Mouse (Mus musculus) olfactory bulb, adult 2 months (tissue): ENCODE measurements around the gene B4galt1.

Source experiments
- CTCF ChIP-seq: fragments of 200-500 bp; IDR thresholded peaks from 2 replicates; pipeline ENCODE4 v1.5.1; 2012; ENCODE audit warnings: low read depth, mild to moderate bottlenecking, low read length, moderate library complexity; ENCODE audit not compliant: insufficient read depth
- POLR2A ChIP-seq: fragments of 200-500 bp; IDR thresholded peaks from 2 replicates; pipeline ENCODE4 v1.6.1; 2012; ENCODE audit warnings: mild to moderate bottlenecking, low read depth, low read length, moderate library complexity; ENCODE audit not compliant: insufficient read depth

DNA sequence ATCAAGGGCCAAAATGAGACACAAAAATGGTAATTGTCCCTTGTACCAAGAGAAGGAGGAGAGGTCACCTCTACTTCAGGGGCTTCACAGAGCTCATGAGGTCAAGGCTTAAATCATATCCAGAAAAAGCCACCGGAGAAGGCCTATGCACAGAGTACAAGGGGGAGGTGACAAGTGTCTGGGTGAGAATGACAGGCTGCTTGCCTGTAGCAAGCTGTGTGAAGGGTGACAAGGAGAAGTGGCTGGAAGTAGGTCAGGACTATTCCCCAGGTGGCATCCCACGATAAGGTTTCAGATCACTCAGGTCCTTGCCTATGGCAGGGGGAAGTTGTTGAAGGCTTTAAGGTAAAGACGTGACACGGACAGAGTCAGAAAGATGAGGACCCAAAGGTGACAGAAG lies 33.8 kb downstream of the B4galt1 start:
- TF ChIP-seq CTCF (no peak), POLR2A (no peak)
